Mouse (Mus musculus): Measurements from ENCODE around the gene Syde2.
"Not testable (repeated sequence)": the region's sequence is repeated elsewhere in the genome, so short reads cannot be mapped to it uniquely, and the experiment has no call there.

Gene Syde2

DNA sequence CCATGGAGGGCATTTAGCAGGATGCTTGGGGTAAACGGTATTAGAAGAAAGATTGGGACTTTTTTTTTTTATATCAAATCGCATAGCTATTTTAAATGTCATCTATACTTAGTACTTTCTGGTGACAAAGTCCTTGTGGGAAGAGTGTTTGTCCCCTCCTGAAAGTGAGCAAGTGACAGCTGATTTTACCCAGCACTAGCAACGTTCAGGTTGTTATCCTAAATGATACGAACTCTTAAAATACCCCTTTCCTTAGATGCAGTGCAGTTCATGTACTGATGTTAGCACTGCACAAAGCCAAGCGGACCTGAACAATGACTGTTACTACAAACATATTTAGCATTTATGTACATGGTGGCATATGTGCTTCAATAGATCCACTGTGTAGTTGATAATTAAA is 20.9 kb upstream of the Syde2 start:
- no peak for DNase-seq (ENCODE audit: low spot score in 2 of 2)

DNA sequence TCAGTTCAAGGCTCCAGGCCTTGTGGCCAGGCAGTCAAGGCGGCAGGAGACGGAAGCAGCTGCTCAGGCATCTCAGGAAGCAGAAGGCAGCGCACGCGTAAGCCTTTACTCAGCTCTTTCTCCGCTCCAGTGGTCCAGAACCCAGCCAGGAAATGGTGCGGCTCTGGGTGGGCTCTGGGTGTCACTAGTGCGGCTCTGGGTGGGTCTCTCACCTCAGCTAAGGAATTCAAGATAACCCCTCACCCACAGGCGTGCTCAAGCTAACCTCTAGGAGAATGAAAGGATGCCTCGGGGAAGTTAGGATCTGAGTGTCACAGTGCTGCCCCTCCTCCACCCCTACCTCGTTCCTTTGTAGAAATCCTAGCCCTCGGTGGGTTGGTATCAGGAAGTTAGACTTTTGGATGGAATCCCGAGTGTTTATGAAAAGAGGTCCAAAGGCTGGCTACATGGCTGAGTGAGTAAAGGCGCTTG is 18.6 kb upstream of the Syde2 start:
- DNase-seq (ENCODE audit: low spot score in 2 of 2), result no peak

DNA sequence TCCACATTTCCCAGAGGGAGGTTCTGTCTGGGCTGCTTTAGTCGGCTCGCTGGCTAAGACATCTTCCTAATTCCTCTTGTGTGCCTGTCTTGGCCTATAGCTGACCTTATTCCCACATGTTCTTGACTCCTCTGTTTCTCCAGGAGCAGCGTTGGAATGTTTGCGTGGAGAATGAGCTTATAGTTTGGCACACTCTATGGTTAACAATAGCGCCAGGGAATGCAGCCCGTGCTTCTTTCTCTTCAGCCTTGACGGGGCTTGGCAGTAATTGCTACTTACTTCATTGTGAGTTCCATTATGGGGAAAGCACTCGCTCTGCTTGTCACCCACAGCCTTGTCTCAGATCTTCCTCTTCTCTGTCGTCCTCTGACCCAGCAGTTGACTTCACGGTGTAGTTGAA is 16.2 kb upstream of the Syde2 start:
- no peak for DNase-seq (ENCODE audit: low spot score in 2 of 2)

DNA sequence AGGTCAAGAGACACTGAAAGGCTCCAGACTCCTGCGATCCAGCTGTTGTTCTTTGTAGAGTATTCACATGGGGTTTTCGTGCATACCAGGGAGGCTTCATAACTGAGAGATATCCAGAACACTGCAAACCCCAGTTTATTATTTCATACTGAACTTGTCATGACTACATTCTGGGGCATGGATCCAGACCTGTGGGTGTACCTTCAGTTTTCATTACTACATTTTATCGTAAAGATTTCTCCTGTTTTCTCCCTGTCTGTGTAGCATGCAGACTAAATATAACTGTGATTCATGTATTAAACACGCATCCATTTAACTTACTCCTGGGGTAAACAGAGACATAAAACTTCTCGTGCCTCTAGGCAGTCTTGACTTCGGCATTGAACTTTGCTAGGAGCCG is 12.7 kb upstream of the Syde2 start:
- DNase-seq (ENCODE audit: low spot score in 2 of 2), result no peak

DNA sequence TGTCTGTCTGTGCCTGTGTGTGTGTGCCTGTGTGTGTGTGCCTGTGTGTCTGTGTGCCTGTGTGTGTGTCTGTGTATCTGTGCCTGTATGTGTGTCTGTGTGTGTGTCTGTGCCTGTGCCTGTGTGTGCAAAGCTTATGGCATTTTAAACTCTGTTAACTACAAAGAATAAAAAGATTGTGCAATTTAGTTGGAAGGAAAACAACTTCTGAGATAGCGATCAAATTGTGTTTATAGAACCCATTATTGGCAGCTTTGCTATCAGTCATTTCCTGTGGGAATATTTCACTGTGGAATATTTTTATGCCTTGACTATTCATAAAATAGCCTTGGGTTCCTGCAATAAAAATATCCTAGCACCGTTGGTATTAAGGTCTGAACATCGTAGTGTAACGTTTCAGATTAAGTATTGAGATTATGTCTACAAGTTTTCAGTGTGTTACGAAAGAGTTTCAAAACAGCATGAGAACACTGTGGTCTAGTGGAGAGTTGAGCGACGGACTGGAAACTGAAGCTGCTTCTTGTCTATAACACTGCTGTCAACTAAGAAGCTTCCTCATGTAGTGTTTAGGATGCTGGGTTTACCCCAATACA is 2.2 kb upstream of the Syde2 start:
- DNase-seq (ENCODE audit: low spot score in 2 of 2), result no peak

DNA sequence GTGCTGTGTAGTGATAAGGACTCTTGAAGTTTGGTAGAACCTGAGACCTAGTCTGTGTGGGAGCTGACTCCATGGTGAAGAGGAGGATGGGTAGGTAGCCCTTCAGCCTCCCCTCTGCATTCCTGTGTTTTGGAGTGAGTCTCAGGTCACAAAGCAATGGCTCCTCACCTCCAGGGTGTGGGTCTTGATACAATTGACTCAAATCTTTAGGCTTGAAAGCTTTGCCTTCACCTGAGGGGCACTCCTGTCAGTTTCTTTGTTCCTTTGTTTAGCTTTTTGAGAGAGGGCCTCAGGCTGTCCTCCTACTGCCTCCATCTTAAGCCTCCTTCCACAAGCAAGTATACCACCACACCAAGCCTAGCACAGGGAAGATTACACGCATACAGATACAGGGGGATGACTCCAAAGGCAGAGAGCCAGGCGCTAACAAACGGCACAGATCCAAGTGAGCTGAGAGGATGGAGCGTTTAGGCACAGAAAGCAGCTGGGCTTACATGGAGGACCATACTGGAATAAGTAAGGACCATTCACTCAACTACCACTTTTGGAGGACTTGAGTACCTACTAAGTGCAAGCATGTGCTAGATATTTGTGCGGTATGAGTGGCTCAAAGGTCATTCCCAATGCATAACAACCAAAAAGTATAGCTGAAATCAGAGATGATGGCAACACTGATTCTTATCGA is 1.2 kb upstream of the Syde2 start:
- no peak for DNase-seq (ENCODE audit: low spot score in 2 of 2)

DNA sequence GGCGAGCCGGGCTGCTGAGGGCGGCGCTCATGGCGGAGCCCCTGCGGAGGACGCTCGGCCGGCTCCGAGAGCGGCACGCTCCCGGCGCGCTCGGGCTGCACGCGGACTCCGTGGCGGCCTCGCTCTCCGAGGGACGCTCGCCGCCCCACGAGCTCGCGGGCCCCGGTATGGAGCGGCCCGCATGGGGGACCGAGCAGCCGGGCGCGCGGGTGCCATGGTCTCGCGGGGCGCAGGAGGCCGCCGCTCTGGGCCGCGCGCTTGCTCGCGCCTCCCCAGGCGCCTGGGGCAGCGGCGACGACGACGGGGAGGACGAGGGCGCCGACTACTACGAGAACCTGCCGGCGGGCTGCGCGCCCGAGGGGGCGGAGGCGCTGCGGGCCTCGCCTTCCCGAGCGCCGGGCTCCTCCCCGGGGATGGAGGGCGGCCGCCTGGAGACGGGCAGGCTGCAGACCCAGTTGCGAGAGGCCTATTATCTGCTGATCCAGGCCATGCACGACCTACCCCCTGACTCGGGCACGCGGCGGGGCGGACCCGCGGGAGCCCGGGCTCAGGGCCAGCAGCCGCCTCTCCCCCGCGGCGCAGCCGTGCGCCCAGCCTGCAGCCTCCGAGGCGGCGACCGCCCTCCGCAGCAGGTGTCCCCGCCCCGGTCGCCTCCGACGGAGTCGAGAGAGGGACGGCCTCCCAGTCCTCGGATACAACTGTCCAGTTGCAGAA is 457 bp downstream of the Syde2 start:
- DNase-seq (ENCODE audit: low spot score in 2 of 2), result peak; percentile 90

DNA sequence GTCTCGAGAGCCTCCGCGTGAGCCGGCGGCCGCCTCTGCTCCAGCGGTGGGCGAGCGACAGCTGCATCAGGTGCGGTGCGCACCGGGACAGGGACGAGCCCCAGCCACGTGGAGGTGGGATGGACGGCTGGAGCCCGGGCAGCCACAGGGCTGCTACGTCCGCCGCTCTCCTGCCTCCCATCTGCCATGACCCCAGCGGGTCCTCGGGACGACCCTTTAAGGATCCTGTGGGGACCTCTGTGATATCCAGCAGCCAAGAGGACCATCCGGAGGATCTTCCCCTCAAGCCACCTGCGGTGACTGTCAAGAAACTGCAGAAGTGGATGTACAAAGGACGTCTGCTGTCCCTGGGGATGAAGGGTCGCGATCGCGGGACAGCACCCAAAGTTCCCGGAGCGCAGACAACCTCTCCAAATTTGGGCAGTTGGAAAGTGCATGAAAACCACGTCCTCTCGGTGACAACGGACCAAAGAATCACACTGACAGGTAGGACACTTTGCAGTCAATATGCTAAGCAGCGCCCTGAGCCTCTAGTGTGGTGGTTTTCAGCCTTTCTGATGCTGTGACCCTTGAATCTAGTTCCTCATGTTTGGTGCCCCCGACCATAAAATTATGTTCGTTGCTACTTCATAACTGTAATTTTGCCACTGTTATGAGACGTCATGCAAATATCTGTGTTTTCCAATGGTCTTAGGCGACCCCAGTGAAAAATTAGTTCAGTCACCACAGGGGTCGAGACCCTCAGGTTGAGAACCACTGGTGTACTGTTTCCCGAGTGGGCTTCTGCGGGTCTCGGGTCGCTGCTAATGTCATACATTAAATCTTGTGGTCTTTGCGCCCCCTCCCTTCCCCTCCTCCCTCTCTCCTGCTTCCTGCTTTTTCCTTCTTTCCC is 1.3 kb downstream of the Syde2 start:
- DNase-seq (ENCODE audit: low spot score in 2 of 2), result no peak

DNA sequence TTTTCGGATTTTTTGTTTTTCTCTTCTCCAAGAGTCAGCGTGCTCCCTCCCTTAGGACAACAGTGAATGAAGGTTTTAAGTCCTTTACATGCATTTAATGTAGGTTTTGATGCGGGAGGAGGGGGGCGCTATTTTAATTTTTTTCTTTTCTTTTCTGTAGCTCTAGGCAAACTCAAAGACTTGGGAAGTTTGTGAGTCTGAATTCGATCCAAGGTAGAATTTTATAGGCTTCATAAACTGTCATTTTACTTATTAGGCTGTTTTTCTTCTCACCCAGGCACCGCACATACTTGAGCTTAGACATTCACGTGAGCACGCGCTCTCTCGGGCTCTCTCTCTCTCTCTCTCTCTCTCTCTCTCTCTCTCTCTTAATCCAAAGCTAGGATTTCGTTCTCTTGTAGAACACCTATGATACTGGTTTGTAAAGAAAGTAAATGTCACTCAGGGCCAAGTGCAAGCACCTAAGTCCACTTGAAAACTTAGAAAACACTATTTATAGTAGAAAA is 2.0 kb downstream of the Syde2 start:
- DNase-seq (ENCODE audit: low spot score in 2 of 2), result no peak

DNA sequence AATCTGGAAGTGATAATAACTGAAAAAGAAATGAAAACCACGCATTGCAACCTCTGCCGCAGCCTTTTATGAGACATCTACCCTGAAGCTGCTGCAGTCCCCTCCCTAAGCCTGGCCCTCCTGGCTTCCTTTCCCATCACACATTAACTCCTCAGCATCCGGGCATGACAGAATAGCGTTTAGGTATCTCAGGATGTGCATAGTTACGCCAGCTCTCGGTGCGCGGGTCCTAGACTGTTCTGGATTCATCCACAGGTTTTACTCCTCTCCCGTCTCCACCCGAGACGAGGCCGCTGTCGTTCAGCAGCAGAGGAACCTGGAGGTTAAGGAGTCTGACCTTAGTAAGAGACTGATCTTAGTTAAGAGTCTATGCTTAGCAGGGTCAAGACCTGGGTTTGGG is 3.5 kb downstream of the Syde2 start:
- no peak for DNase-seq (ENCODE audit: low spot score in 2 of 2)

DNA sequence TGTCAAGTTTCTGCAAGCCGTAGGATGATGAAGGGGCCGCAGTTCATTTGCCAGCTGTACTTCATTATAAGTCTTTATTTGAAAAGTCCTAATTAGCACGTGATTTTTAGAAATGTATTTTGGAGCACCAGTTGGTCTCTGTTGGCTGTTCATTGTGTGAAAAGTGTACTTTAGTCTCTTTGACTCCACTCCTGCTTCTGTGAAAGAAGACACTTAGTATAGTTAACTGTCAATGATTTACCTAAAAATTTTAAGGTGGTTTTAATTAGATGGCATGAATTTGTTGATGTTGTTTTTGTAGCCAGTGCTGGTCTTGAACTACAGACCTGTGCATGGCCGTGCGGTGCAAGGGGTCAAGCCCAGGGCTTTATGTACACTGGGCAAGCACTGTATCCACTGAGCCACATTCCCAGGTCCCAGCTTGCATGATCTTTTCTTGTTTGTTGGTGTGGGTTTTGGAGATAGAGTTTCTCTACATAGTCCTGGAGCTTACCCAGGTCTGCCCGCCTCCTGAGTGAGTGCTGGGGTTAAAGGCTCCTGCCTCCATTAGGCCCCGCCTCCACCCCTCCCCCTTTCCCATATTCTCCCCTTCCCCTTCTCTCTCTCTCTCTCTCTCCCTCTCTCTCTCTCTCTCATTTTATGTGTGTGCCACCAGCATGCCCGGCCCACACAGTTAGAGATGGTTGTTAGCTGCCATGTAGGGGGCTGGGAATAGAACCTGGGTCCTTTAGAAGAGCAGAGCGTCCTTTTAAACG is 4.5 kb downstream of the Syde2 start:
- DNase-seq (ENCODE audit: low spot score in 2 of 2), result no peak

DNA sequence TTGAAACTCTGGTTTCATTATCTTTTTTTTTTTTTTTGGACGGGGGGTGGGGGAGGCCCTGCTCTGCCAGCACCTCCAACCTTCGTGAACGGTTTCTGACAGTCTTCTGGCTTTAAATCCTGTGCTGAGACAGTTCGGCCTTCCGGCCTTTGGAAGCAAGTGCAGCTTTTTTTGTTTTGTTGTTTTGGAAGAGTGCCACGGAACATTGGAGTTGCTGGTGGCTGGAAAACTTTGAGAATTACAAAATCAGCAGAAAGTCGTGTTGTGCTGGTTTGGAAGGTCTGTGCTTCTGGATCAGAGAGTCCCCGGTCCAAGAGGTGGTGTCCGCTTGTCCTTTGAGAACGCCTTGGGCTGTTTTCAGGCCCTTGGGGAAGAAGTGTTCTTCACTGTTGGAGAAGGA is 5.1 kb downstream of the Syde2 start:
- peak; percentile 83 to 84 for DNase-seq (ENCODE audit: low spot score in 2 of 2)

DNA sequence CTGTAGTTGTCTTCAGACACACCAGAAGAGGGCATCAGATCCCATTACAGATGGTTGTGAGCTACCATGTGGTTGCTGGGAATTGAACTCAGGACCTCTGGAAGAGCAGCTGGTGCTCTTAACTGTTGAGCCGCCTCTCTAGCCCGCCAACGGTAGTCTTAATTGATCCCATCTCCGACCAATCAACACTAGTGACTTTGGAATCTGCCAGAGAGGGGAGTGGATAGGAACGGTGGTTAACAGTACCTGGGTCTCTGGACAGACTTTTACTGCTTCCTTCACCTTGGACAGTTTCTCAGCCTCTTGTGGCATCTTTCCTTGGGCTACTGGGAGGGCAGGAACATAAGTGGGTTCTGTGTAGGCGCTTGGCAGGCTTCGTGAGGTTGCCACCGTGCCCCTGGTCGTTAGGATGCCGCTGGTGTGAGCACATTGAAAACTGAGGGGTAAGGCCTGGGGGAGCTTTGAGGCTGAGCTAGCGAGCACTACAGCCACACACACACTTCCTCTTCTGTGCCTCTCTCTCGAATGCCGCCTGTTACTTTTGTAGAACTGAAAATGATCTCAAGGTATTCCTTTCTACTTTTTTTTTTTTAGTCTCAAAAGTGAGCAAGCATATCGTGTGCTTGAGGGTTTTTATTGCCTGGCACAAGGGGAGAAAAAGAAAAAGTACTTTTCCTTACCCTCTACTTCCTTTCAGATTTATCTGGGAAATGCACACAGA is 6.0 kb downstream of the Syde2 start:
- DNase-seq (ENCODE audit: low spot score in 2 of 2), result no peak

DNA sequence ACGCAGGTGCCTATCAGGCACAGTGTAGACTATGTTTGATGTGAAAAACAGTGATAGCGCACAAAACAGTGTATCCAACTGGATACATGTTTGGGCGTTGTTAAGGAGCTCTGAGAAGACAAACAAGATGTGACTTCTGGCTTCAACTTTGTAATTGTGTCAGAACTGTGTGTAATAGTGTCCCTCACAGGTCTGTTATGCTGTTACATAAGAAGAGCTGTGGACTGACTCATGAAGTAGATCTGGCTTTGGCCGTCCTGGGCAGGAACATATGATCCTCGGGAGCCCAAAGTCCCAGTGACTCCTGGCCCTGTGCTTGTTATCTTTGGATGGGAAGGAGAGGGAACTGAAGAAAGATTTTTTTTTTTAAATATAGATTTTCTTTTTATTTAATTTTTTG is 7.8 kb downstream of the Syde2 start:
- DNase-seq (ENCODE audit: low spot score in 2 of 2), result peak; percentile 58 to 72

DNA sequence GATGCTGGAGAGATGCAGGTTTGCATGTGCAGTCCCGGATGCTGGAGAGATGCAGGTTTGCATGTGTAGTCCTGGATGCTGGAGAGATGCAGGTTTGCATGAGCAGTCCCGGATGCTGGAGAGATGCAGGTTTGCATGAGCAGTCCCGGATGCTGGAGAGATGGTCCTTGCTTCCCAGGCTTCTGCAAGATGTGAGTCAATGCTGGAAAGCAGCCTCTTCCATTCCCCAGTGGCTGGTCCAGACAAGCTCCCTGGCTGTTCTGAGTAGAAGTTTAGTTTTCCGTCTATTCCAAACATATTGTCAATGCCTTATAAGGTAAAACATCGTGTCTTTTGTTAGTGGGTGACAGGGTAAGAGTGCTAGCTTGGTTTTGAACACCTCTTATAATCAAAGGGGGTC is 8.9 kb downstream of the Syde2 start:
- not testable (repeated sequence) for DNase-seq (ENCODE audit: low spot score in 2 of 2)

DNA sequence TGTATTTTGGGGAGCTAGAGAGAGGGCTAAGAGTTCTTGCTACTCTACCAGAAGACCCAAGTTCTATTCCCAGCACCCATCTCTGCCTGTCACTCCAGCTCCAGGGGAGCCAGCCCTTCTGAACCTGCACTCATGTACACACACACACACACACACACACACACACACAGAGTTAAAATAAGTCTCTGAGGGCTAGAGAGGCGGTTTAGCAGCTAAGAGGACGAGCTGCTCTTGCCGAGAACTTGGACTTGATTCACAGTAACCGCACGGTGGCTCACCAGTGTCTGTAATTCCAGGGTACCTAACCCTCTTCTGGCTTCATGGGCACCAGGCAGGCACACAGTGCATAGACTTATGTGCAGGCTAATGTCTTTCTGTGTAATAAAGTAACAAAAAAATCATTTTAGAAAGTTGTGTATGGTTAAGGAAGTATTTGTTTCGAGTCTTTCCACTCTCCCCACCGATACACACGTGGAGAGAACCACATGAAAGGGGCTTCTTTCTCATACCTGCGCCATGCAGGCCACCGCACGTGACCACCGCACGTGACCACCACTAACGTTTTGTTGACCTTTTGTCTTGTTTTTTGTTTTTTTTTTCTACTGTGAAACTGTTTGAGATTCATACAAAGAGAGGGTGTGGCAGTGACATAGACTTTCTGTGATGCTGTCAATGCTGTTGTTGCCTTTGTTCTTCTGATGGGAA is 16.8 kb downstream of the Syde2 start:
- no peak for DNase-seq (ENCODE audit: low spot score in 2 of 2)

DNA sequence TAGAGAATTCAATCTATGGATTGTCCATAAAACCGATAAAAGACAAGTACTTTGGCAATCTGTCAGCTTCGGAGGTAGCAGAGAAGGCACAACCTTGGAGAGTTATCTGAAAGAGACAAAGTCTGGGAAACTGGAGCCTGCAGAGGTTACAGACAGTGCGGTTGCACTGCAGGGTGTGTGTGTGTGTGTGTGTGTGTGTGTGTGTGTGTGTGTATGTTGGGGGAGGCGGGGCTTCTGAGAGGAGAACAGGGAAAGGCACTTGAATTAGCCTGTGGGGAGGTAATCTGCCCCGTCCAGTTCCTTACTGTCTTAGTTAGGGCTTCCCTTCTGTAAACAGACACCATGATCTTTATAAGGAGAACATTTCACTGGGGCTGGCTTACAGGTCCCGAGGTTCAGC is 20.2 kb downstream of the Syde2 start:
- DNase-seq (ENCODE audit: low spot score in 2 of 2), result no peak

DNA sequence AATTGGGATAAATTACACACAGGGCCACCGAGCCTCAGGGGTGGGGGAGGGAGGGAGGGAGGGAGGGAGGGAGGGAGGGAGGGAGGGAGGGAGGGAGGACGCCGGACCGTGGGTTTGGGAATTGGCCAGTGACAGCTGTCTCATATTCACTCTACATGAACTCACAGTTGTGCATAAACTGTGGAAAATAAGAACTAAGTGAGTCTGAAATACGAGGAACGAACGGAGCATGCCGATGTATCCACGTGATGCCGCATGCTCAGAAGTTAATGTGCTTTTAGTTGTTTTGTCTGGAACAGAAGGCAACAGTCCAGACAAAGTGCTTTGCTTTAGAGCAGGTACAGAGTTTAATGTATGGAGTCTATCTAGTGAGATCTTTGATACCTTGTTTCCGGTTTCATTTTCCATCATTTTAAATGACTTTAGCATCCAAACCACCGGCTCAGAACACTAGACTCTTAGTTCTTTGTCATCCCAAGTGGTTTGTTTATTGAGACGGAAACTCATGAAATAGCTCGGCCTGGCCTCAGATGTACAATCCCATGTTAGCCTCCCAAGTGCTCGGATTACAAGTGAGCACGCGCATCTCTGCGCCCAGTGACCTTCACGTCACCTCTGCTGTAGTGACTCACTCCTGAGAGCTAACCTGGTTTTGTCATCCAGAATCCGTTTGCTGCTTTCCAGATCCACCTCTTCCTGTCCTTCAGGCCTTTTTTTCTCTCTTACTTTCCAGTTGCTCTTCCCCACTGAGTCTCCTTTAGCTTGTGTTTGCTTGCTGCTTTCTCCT is 22.4 kb downstream of the Syde2 start:
- peak in 1 of 2 experiments; percentile 39 for DNase-seq (ENCODE audit: low spot score in 2 of 2)

DNA sequence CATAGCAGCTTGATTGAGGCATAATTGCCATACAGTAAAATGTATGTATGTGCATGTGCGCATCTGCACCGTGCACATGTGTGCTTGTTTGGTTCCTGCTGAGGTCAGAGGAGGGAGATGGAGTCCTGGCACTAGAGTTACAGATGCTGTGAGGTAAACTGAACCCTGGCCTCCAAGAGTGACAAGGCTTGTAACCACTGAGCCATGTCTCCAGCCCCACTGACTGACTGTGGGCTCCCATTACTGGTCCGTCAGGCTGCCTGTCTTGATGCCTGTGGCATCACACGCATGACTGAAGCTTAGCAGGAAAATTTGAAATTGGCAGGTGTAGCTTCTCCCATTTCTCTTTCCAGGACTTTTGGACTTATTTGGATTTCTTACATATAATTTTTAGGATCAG is 23.1 kb downstream of the Syde2 start:
- DNase-seq (ENCODE audit: low spot score in 2 of 2), result no peak

Measured in heart, adult 9 months (tissue).